Mouse (Mus musculus) midbrain, embryonic 14.5 days (tissue): ENCODE results near the gene Nptn. TPM values are rescaled to one million over a fixed set of nuclear protein-coding genes. Genes with fewer than 3 reads are reported as not detected.

Source experiments
- ATAC-seq: fragments of 200-750 bp; cut with Nextera tagmentation; 2 replicates; pipeline ENCODE4 v1.8.0; 2017; ENCODE audit warnings: moderate number of reproducible peaks, moderate library complexity; ENCODE audit not compliant: low FRiP score, low TSS enrichment
- DNase-seq: peaks from one replicate; pipeline ENCODE4 v3.0.0-alpha.2; 2015
- H3K27ac ChIP-seq: fragments of 300-500 bp; sonication (generic); replicated peaks from 2 replicates; pipeline ENCODE4 v1.5.1; 2014; ENCODE audit warnings: mild to moderate bottlenecking, low read depth, low read length, moderate library complexity
- H3K27me3 ChIP-seq: fragments of 300-500 bp; sonication (generic); 2 replicates; pipeline ENCODE4 v1.6.1; 2014; ENCODE audit warnings: low read length, control low read depth, mixed read lengths; ENCODE audit not compliant: control insufficient read depth, insufficient read depth
- H3K36me3 ChIP-seq: fragments of 300-500 bp; sonication (generic); 2 replicates; pipeline ENCODE4 v1.6.1; 2014; ENCODE audit warnings: low read length, control low read depth; ENCODE audit not compliant: control insufficient read depth, insufficient read depth
- H3K4me1 ChIP-seq: fragments of 300-500 bp; sonication (generic); 2 replicates; pipeline ENCODE4 v1.6.1; 2014; ENCODE audit warnings: mild to moderate bottlenecking, antibody characterized with exemption, low read length, control low read depth; ENCODE audit not compliant: control insufficient read depth, insufficient read depth
- H3K4me2 ChIP-seq: fragments of 300-500 bp; sonication (generic); 2 replicates; pipeline ENCODE4 v1.6.1; 2014; ENCODE audit warnings: mild to moderate bottlenecking, low read length, moderate library complexity
- H3K4me3 ChIP-seq: fragments of 300-500 bp; sonication (generic); replicated peaks from 2 replicates; pipeline ENCODE4 v1.5.1; 2014; ENCODE audit warnings: low read depth, low read length
- H3K9ac ChIP-seq: fragments of 300-500 bp; sonication (generic); replicated peaks from 2 replicates; pipeline ENCODE4 v1.6.1; 2014; ENCODE audit warnings: mild to moderate bottlenecking, low read length, moderate library complexity
- H3K9me3 ChIP-seq: fragments of 300-500 bp; sonication (generic); 2 replicates; pipeline ENCODE4 v1.6.1; 2016; ENCODE audit warnings: low read length, control low read depth, mixed read lengths; ENCODE audit not compliant: control insufficient read depth
- WGBS: fragments of 180-500 bp; shearing (Covaris S2); extraction: QIAGEN DNeasy Blood & Tissue Kit; methylation state at CpG from one replicate; pipeline ENCODE4 v1.1.7; 2014; 5-methylcytosine and 5-hydroxymethylcytosine counted together
- polyA plus RNA-seq: library from polyadenylated mRNA; unstranded; fragments of >200 nt; fragmentation: Nextera tagmentation; extraction: Ambion mirVana; gene quantifications from 2 replicates; pipeline ENCODE4 v1.2.1, GENCODE M21; 2014

Nptn gene
- polyA plus RNA-seq, result 179 and 180 TPM in 2 replicates

- H3K27me3 ChIP-seq, result no peaks in the 10 kb centered on the region
- H3K27ac ChIP-seq, result peak within 1 kb of the TSS; percentile 97
- H3K4me1 ChIP-seq, result peaks cover 15% of the 10 kb centered on the region
- H3K9ac ChIP-seq, result peak within 1 kb of the TSS; percentile 97
- WGBS, result 2% methylated on average over 47 of the region's 56 CpGs
- H3K36me3 ChIP-seq, result no peaks in the 10 kb centered on the region
- ATAC-seq (peak; percentile 99), DNase-seq (peak; percentile 99)
- H3K4me3 ChIP-seq, result peak within 1 kb of the TSS; percentile 90
- H3K9me3 ChIP-seq, result no peaks in the 10 kb centered on the region
- H3K4me2 ChIP-seq, result peak within 1 kb of the TSS; percentile 80
Observed at GRCm38 (mm10) chr9:58581958-58582540, at the start of gene Nptn. Gene Nptn, plus strand, starts transcription at chr9:58582240.

GRCm38 (mm10) chr9:58533322-58533721 lies 48.7 kb upstream of the Nptn start:
- H3K4me2 ChIP-seq, result no peak overlapping the region
- no peak for ATAC-seq
- H3K4me3 ChIP-seq, result no peak overlapping the region
- no peaks in the 10 kb centered on the region for H3K27me3 ChIP-seq
- no peaks in the 10 kb centered on the region for H3K9me3 ChIP-seq
- no peak overlapping the region for H3K27ac ChIP-seq
- peaks cover 49% of the 10 kb centered on the region for H3K36me3 ChIP-seq
- 89% methylated on average over 6 of the region's 6 CpGs for WGBS
- H3K4me1 ChIP-seq, result no peaks in the 10 kb centered on the region
- no peak overlapping the region for H3K9ac ChIP-seq
- no peak for DNase-seq

- H3K36me3 ChIP-seq, result peaks cover 51% of the 10 kb centered on the region
- H3K4me1 ChIP-seq, result no peaks in the 10 kb centered on the region
- no peak overlapping the region for H3K9ac ChIP-seq
- DNase-seq, result peak; percentile 89
- H3K9me3 ChIP-seq, result no peaks in the 10 kb centered on the region
- H3K27ac ChIP-seq, result no peak overlapping the region
- H3K27me3 ChIP-seq, result no peaks in the 10 kb centered on the region
- no peak for ATAC-seq
- H3K4me2 ChIP-seq, result no peak overlapping the region
- WGBS, result 26% methylated on average over 1 of the region's 1 CpGs
- no peak overlapping the region for H3K4me3 ChIP-seq
Observed at GRCm38 (mm10) chr9:58534766-58535165, 47.3 kb upstream of the Nptn start.

GRCm38 (mm10) chr9:58535447-58536134 lies 46.4 kb upstream of the Nptn start:
- WGBS, result 79% methylated on average over 20 of the region's 20 CpGs

GRCm38 (mm10) chr9:58537774-58538173 lies 44.3 kb upstream of the Nptn start:
- no peak overlapping the region for H3K9ac ChIP-seq
- ATAC-seq (no peak), DNase-seq (no peak)
- H3K36me3 ChIP-seq, result peaks cover 40% of the 10 kb centered on the region
- H3K4me1 ChIP-seq, result no peaks in the 10 kb centered on the region
- no peak overlapping the region for H3K27ac ChIP-seq
- H3K4me3 ChIP-seq, result no peak overlapping the region
- H3K27me3 ChIP-seq, result no peaks in the 10 kb centered on the region
- WGBS, result 82% methylated on average over 3 of the region's 3 CpGs
- H3K4me2 ChIP-seq, result no peak overlapping the region
- H3K9me3 ChIP-seq, result no peaks in the 10 kb centered on the region

More at GRCm38 (mm10) chr9:58535447-58536134, 46.4 kb upstream of the Nptn start:
- DNase-seq (peak; percentile 83), ATAC-seq (peak; percentile 50; the same call in 1 of the 2 replicates)
- Histone ChIP-seq H3K27ac (no peak overlapping the region), H3K4me3 (no peak overlapping the region), H3K4me2 (no peak overlapping the region), H3K4me1 (no peaks in the 10 kb centered on the region), H3K27me3 (no peaks in the 10 kb centered on the region), H3K36me3 (peaks cover 43% of the 10 kb centered on the region), H3K9me3 (no peaks in the 10 kb centered on the region), H3K9ac (no peak overlapping the region)

- no peaks in the 10 kb centered on the region for H3K9me3 ChIP-seq
- WGBS, result 52% methylated on average over 5 of the region's 5 CpGs
- no peak overlapping the region for H3K9ac ChIP-seq
- H3K4me2 ChIP-seq, result no peak overlapping the region
- H3K4me3 ChIP-seq, result no peak overlapping the region
- H3K36me3 ChIP-seq, result peaks cover 25% of the 10 kb centered on the region
- no peaks in the 10 kb centered on the region for H3K4me1 ChIP-seq
- DNase-seq, result peak; percentile 90
- no peak for ATAC-seq
- no peaks in the 10 kb centered on the region for H3K27me3 ChIP-seq
- H3K27ac ChIP-seq, result no peak overlapping the region
Observed at GRCm38 (mm10) chr9:58539886-58540285, 42.2 kb upstream of the Nptn start.

- Histone ChIP-seq H3K4me3 (no peak overlapping the region), H3K4me2 (no peak overlapping the region), H3K36me3 (peaks cover 15% of the 10 kb centered on the region), H3K4me1 (peaks cover 5% of the 10 kb centered on the region; the same call in 1 of the 2 replicates), H3K9me3 (no peaks in the 10 kb centered on the region), H3K27me3 (no peaks in the 10 kb centered on the region), H3K27ac (peak overlapping the region; percentile 52; the same call in 1 of the 2 replicates), H3K9ac (no peak overlapping the region)
- WGBS, result 65% methylated on average over 6 of the region's 6 CpGs
- ATAC-seq (no peak), DNase-seq (peak; percentile 74)
Observed at GRCm38 (mm10) chr9:58541895-58542338, 40.1 kb upstream of the Nptn start.

- Histone ChIP-seq H3K4me1 (peaks cover 11% of the 10 kb centered on the region; the same call in 1 of the 2 replicates), H3K27me3 (no peaks in the 10 kb centered on the region), H3K4me2 (peak overlapping the region; percentile 16; the same call in 1 of the 2 replicates), H3K9me3 (no peaks in the 10 kb centered on the region), H3K36me3 (no peaks in the 10 kb centered on the region), H3K4me3 (no peak overlapping the region), H3K27ac (no peak overlapping the region), H3K9ac (no peak overlapping the region)
- ATAC-seq (no peak), DNase-seq (no peak)
- 72% methylated on average over 4 of the region's 4 CpGs for WGBS
Observed at GRCm38 (mm10) chr9:58544879-58545324, 37.1 kb upstream of the Nptn start.
